Mouse (Mus musculus) heart, postnatal 0 days (tissue): ENCODE results near the gene Thtpa.

Experiments
- CTCF ChIP-seq: IDR thresholded peaks from 2 replicates; pipeline ENCODE4 v1.5.1; 2016; ENCODE audit warnings: antibody characterized with exemption, control low read depth, low read depth
- EP300 ChIP-seq: IDR thresholded peaks from 2 replicates; pipeline ENCODE4 v1.6.1; 2016; ENCODE audit warnings: antibody characterized with exemption, low read depth

DNA sequence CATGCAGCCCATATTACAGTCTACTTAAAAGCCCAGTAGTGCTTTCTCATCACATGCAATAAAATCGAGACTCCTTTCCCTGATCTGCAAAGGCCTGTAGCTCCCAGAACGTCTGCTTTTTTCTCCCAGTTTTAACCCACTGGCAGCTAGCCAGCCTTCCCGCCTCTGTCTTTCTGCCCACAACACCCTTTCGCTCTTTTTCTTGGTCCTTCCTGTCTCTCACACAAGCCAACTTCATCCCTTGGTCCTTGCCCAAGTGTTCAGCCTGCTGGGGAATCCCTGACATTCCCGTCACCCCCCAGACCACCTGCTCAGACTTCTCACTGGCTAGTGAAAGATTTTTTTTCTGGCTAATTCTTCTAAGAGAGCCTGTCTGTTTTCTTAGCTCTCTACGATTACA, 18.4 kb upstream of the Thtpa start:
- TF ChIP-seq CTCF (no peak), EP300 (no peak)
